Comparison of ENCODE assay signal across 28 mouse cellular contexts in genomic region chr6:86606289-86606688, GRCm38 (mm10). TPM values are rescaled to one million over a fixed set of nuclear protein-coding genes. Genes with fewer than 3 reads are reported as not detected.
DNase-seq lines count a peak whose midpoint lies in the region; ATAC-seq and TF ChIP-seq lines count a peak whose summit lies in the region.
"Had no signal": no experiment of that assay in that cellular context is flagged by ENCODE, and none has a peak within 500 bp of the region (broad histone marks: within the 10 kb centered on the region; RNA-seq: fewer than 3 reads in every experiment).

No protein-coding gene starts in this region.

- no peaks in the 10 kb centered on the region for H3K36me3 ChIP-seq in liver, embryonic 12.5 days
- H3K36me3 ChIP-seq in liver, embryonic 11.5 days (ENCODE audit: control insufficient read depth, insufficient read depth, low read length) = no peaks in the 10 kb centered on the region
- H3K36me3 ChIP-seq in liver, embryonic 16.5 days (ENCODE audit: control insufficient read depth, insufficient read depth) = no peaks in the 10 kb centered on the region
- H3K36me3 ChIP-seq in stomach, postnatal 0 days (ENCODE audit: control insufficient read depth, insufficient read depth, low read length) = no peaks in the 10 kb centered on the region
- no peaks in the 10 kb centered on the region for H3K36me3 ChIP-seq in midbrain, embryonic 13.5 days
- H3K36me3 ChIP-seq: embryonic facial prominence, embryonic 13.5 days; forebrain, embryonic 12.5 days; heart, embryonic 15.5 days; intestine, embryonic 15.5 days; neural tube, embryonic 15.5 days had no signal

- H3K4me2 ChIP-seq in liver, embryonic 12.5 days = no peak overlapping the region
- no peak overlapping the region for H3K4me2 ChIP-seq in liver, embryonic 11.5 days
- no peak overlapping the region for H3K4me2 ChIP-seq in liver, embryonic 16.5 days (ENCODE audit: low read depth, low read length)
- no peak overlapping the region for H3K4me2 ChIP-seq in stomach, postnatal 0 days (replicated peaks; ENCODE audit: low read depth)
- H3K4me2 ChIP-seq in midbrain, embryonic 13.5 days (replicated peaks) = no peak overlapping the region
- H3K4me2 ChIP-seq: embryonic facial prominence, embryonic 13.5 days; forebrain, embryonic 12.5 days; heart, embryonic 15.5 days; intestine, embryonic 15.5 days; lung, embryonic 14.5 days; neural tube, embryonic 15.5 days had no signal

- 59% methylated on average over 4 of the region's 4 CpGs for WGBS in liver, embryonic 12.5 days (ENCODE audit: insufficient replicate concordance)
- WGBS in liver, embryonic 11.5 days = 73% methylated on average over 4 of the region's 4 CpGs
- 50% methylated on average over 4 of the region's 4 CpGs for WGBS in liver, embryonic 16.5 days (ENCODE audit: insufficient replicate concordance)
- 62% methylated on average over 4 of the region's 4 CpGs for WGBS in stomach, postnatal 0 days
- 83% methylated on average over 4 of the region's 4 CpGs for WGBS in midbrain, embryonic 13.5 days

- TF ChIP-seq EP300 in stomach, postnatal 0 days (optimal IDR thresholded peaks at IDR 0.05) = peak; percentile 24

- H3K4me1 ChIP-seq in liver, embryonic 12.5 days = peaks cover 14% of the 10 kb centered on the region
- no peaks in the 10 kb centered on the region; the same call in 1 of the 2 replicates for H3K4me1 ChIP-seq in liver, embryonic 11.5 days (replicated peaks; ENCODE audit: control insufficient read depth, insufficient read depth, low read length)
- H3K4me1 ChIP-seq in liver, embryonic 16.5 days (ENCODE audit: control insufficient read depth, low read depth, low read length) = peaks cover 15% of the 10 kb centered on the region
- H3K4me1 ChIP-seq in stomach, postnatal 0 days (replicated peaks; ENCODE audit: control insufficient read depth, insufficient read depth) = no peaks in the 10 kb centered on the region
- no peaks in the 10 kb centered on the region for H3K4me1 ChIP-seq in midbrain, embryonic 13.5 days (replicated peaks)
- H3K4me1 ChIP-seq: embryonic facial prominence, embryonic 13.5 days; forebrain, embryonic 12.5 days; intestine, embryonic 15.5 days; neural tube, embryonic 15.5 days had no signal

- no peak overlapping the region for H3K4me3 ChIP-seq in liver, embryonic 12.5 days
- H3K4me3 ChIP-seq in liver, embryonic 11.5 days (ENCODE audit: low read depth, low read length) = no peak overlapping the region
- H3K4me3 ChIP-seq in liver, embryonic 16.5 days (ENCODE audit: low read depth, low read length) = no peak overlapping the region
- no peak overlapping the region for H3K4me3 ChIP-seq in stomach, postnatal 0 days (ENCODE audit: low read depth, low read length)
- H3K4me3 ChIP-seq in midbrain, embryonic 13.5 days (replicated peaks) = no peak overlapping the region
- H3K4me3 ChIP-seq: embryonic facial prominence, embryonic 13.5 days; erythroblast, embryonic 14.5 days; forebrain, embryonic 12.5 days; heart, embryonic 15.5 days; intestine, embryonic 15.5 days; layer of hippocampus, adult 2 months; neural tube, embryonic 15.5 days had no signal

- DNase-seq in liver, embryonic 11.5 days (ENCODE audit: low spot score) = no peak
- peak; percentile 35 for DNase-seq in stomach, postnatal 0 days (ENCODE audit: low spot score)
- DNase-seq in adrenal gland, adult 18-20 months (ENCODE audit: low spot score in 2 of 2) = no peak
- DNase-seq: adrenal gland, postnatal 10 days; cerebellum, adult 11 months; cerebellum, adult 9-11 months; embryo, embryonic 11 days; forebrain, postnatal 0 days; kidney, adult 2 months; kidney, postnatal 36 days; lung, embryonic 14.5 days; lung, postnatal 14 days; midbrain, embryonic 14.5 days had no signal

- ATAC-seq in liver, embryonic 12.5 days = peak; percentile 33; the same call in 1 of the 2 replicates
- ATAC-seq in liver, embryonic 11.5 days (replicated peaks; ENCODE audit: low FRiP score) = no peak
- 0 out of 2 replicates have a peak, but pooled peaks have one; percentile 11 for ATAC-seq in erythroid progenitor cell, adult 5-6 weeks (replicated peaks; ENCODE audit: low FRiP score, poor library complexity, severe bottlenecking)
- peak; percentile 31 for ATAC-seq in liver, embryonic 16.5 days (ENCODE audit: low read depth)
- peak; percentile 62 for ATAC-seq in stomach, postnatal 0 days (ENCODE audit: low FRiP score, low TSS enrichment)
- no peak for ATAC-seq in midbrain, embryonic 13.5 days
- ATAC-seq: forebrain, postnatal 0 days; hindbrain, embryonic 16.5 days had no signal

- H3K9ac ChIP-seq in liver, embryonic 12.5 days = no peak overlapping the region
- H3K9ac ChIP-seq in liver, embryonic 11.5 days (ENCODE audit: low read depth, low read length) = no peak overlapping the region
- H3K9ac ChIP-seq in liver, embryonic 16.5 days (ENCODE audit: low read depth, low read length) = no peak overlapping the region
- H3K9ac ChIP-seq in stomach, postnatal 0 days (ENCODE audit: low read length) = peak overlapping the region; percentile 4; the same call in 1 of the 2 replicates
- H3K9ac ChIP-seq in midbrain, embryonic 13.5 days (replicated peaks) = no peak overlapping the region
- H3K9ac ChIP-seq: embryonic facial prominence, embryonic 13.5 days; forebrain, embryonic 12.5 days; forebrain, postnatal 0 days; heart, embryonic 15.5 days; intestine, embryonic 15.5 days; lung, embryonic 14.5 days; neural tube, embryonic 15.5 days had no signal

- no peaks in the 10 kb centered on the region for H3K27me3 ChIP-seq in liver, embryonic 12.5 days (replicated peaks)
- H3K27me3 ChIP-seq in liver, embryonic 11.5 days (replicated peaks; ENCODE audit: control insufficient read depth, insufficient read depth, low read length) = no peaks in the 10 kb centered on the region
- H3K27me3 ChIP-seq in liver, embryonic 16.5 days (ENCODE audit: control insufficient read depth, insufficient read depth, low read depth, low read length) = no peaks in the 10 kb centered on the region
- no peaks in the 10 kb centered on the region for H3K27me3 ChIP-seq in stomach, postnatal 0 days (ENCODE audit: control insufficient read depth, insufficient read depth, low read length)
- H3K27me3 ChIP-seq in midbrain, embryonic 13.5 days = no peaks in the 10 kb centered on the region
- H3K27me3 ChIP-seq: CH12.LX; embryonic facial prominence, embryonic 13.5 days; forebrain, embryonic 12.5 days; heart, embryonic 15.5 days; intestine, embryonic 15.5 days; neural tube, embryonic 15.5 days had no signal

- no peak for TF ChIP-seq CTCF in stomach, postnatal 0 days (IDR thresholded peaks at IDR 0.05; ENCODE audit: low read depth)

- H3K27ac ChIP-seq in liver, embryonic 12.5 days = no peak overlapping the region
- no peak overlapping the region for H3K27ac ChIP-seq in liver, embryonic 11.5 days (ENCODE audit: low read depth, low read length)
- H3K27ac ChIP-seq in liver, embryonic 16.5 days (ENCODE audit: low read length) = no peak overlapping the region
- H3K27ac ChIP-seq in stomach, postnatal 0 days (replicated peaks) = peak overlapping the region; percentile 84
- no peak overlapping the region for H3K27ac ChIP-seq in midbrain, embryonic 13.5 days
- H3K27ac ChIP-seq: embryonic facial prominence, embryonic 13.5 days; forebrain, embryonic 12.5 days; heart, embryonic 15.5 days; intestine, embryonic 15.5 days; layer of hippocampus, adult 2 months; neural tube, embryonic 15.5 days had no signal

- H3K9me3 ChIP-seq in liver, embryonic 12.5 days (replicated peaks) = no peaks in the 10 kb centered on the region
- no peaks in the 10 kb centered on the region for H3K9me3 ChIP-seq in liver, embryonic 11.5 days (ENCODE audit: control insufficient read depth, low read length)
- H3K9me3 ChIP-seq in liver, embryonic 16.5 days (replicated peaks; ENCODE audit: control insufficient read depth, low read length) = no peaks in the 10 kb centered on the region
- no peaks in the 10 kb centered on the region for H3K9me3 ChIP-seq in stomach, postnatal 0 days (ENCODE audit: control insufficient read depth, low read length)
- H3K9me3 ChIP-seq in midbrain, embryonic 13.5 days = no peaks in the 10 kb centered on the region
- H3K9me3 ChIP-seq: embryonic facial prominence, embryonic 13.5 days; forebrain, embryonic 12.5 days; heart, embryonic 15.5 days; intestine, embryonic 15.5 days; neural tube, embryonic 15.5 days had no signal

RNA-seq across cellular contexts. Expression of gene Asprv1, which starts 21.7 kb away (rescaled TPM):
- polyA plus RNA-seq in liver, embryonic 12.5 days (2016; fragmentation: Nextera tagmentation; extraction: Ambion mirVana) = 0.13 TPM in 2 replicates
- polyA plus RNA-seq in liver, embryonic 11.5 days (2014; fragmentation: Nextera tagmentation; extraction: Ambion mirVana) = 0.19 and 0.36 TPM in 2 replicates
- total RNA-seq in erythroid progenitor cell, adult 5-6 weeks (2015; ENCODE audit: low replicate concordance) = 4.3 TPM in 1 of 2 replicates, not detected in the other
- total RNA-seq in erythroid progenitor cell, adult 5-6 weeks (2017; ENCODE audit: low replicate concordance) = 0.64 and 6.5 TPM in 2 replicates
- polyA plus RNA-seq in liver, embryonic 16.5 days (2015; fragmentation: Nextera tagmentation; extraction: Ambion mirVana) = 2.3 and 2.9 TPM in 2 replicates
- 2,145 and 2,418 TPM in 2 replicates for polyA plus RNA-seq in stomach, postnatal 0 days (2015; fragmentation: Nextera tagmentation; extraction: Ambion mirVana)
- 0.50 and 0.59 TPM in 2 replicates for polyA plus RNA-seq in midbrain, embryonic 13.5 days (2015; fragmentation: Nextera tagmentation; extraction: Ambion mirVana)
- under 1 TPM in 1 of 2 experiments, not detected in 1; 0.32 TPM for total RNA-seq in adrenal gland, adult 18-20 months (2021)
- total RNA-seq: CH12.LX; gastrocnemius, adult 8-10 months; monocyte, adult 5-6 weeks had no signal
- polyA plus RNA-seq: erythroblast, embryonic 14.5 days had no signal

Comparison
In these comparisons a context has a peak if more than half of its experiments do, and no peak if none do; other contexts are left out.
1. ATAC-seq: peak in liver, embryonic 12.5 days (single experiment), erythroid progenitor cell, adult 5-6 weeks (single experiment), liver, embryonic 16.5 days (single experiment) and stomach, postnatal 0 days (single experiment); none in liver, embryonic 11.5 days (single experiment) and midbrain, embryonic 13.5 days (single experiment).
2. RNA of gene Asprv1, which starts 21.7 kb away (polyA plus RNA-seq): 2,145 to 2,418 TPM in stomach, postnatal 0 days; 2.3 to 2.9 TPM in liver, embryonic 16.5 days, 0.50 to 0.59 TPM in midbrain, embryonic 13.5 days, 0.19 to 0.36 TPM in liver, embryonic 11.5 days and 0.13 TPM in liver, embryonic 12.5 days; every median in the first group is over 100 times any median in the second.